Mouse (Mus musculus): Measurements from ENCODE around the gene Ttc28. TPM values are rescaled to one million over a fixed set of nuclear protein-coding genes. Genes with fewer than 3 reads are reported as not detected.
"Not testable (repeated sequence)": the region's sequence is repeated elsewhere in the genome, so short reads cannot be mapped to it uniquely, and the experiment has no call there.

The Ttc28 gene
- polyA plus RNA-seq (2015; fragmentation: Nextera tagmentation; extraction: Ambion mirVana), result 22.8 and 23.2 TPM in 2 replicates

- under 1% methylated on average over 76 of the region's 101 CpGs for WGBS
- no peaks in the 10 kb centered on the region for H3K9me3 ChIP-seq (replicated peaks)
- H3K4me3 ChIP-seq, result peak within 1 kb of the TSS; percentile 83
- no peaks in the 10 kb centered on the region for H3K27me3 ChIP-seq
- 0 out of 2 replicates have a peak, but pooled peaks cover 4% of the 10 kb centered on the region for H3K36me3 ChIP-seq (ENCODE audit: poor library complexity, severe bottlenecking)
- peak within 1 kb of the TSS; percentile 86 for H3K4me2 ChIP-seq
- H3K9ac ChIP-seq, result peak within 1 kb of the TSS; percentile 88
- H3K4me1 ChIP-seq, result peaks cover 27% of the 10 kb centered on the region
- peak within 1 kb of the TSS; percentile 75 for H3K27ac ChIP-seq
- peak; percentile 95 for ATAC-seq
Observed at GRCm38 (mm10) chr5:110879584-110880374, at the start of gene Ttc28. Gene Ttc28 (plus strand): TSS chr5:110879803.

- no peaks in the 10 kb centered on the region for H3K4me1 ChIP-seq
- WGBS, result 90% methylated on average over 5 of the region's 5 CpGs
- no peak overlapping the region for H3K27ac ChIP-seq
- no peaks in the 10 kb centered on the region for H3K36me3 ChIP-seq (ENCODE audit: poor library complexity, severe bottlenecking)
- no peak overlapping the region for H3K4me3 ChIP-seq
- ATAC-seq, result no peak
- no peaks in the 10 kb centered on the region for H3K9me3 ChIP-seq (replicated peaks)
- H3K27me3 ChIP-seq, result no peaks in the 10 kb centered on the region
- H3K9ac ChIP-seq, result no peak overlapping the region
- no peak overlapping the region for H3K4me2 ChIP-seq
Observed at GRCm38 (mm10) chr5:110831036-110831720, 48.4 kb upstream of the Ttc28 start.

- Histone ChIP-seq H3K9ac (no peak overlapping the region), H3K27me3 (no peaks in the 10 kb centered on the region), H3K36me3 (ENCODE audit: poor library complexity, severe bottlenecking) (no peaks in the 10 kb centered on the region), H3K4me2 (no peak overlapping the region), H3K4me1 (peaks cover 16% of the 10 kb centered on the region), H3K9me3 (replicated peaks) (no peaks in the 10 kb centered on the region; the same call in 1 of the 2 replicates), H3K4me3 (no peak overlapping the region), H3K27ac (no peak overlapping the region)
- 28% methylated on average over 3 of the region's 3 CpGs for WGBS
- no peak for ATAC-seq
Observed at GRCm38 (mm10) chr5:110835959-110836358, 43.6 kb upstream of the Ttc28 start.

- not testable (repeated sequence) for H3K4me3 ChIP-seq; H3K9ac ChIP-seq; ATAC-seq; H3K27ac ChIP-seq; H3K4me2 ChIP-seq; H3K27me3 ChIP-seq; H3K9me3 ChIP-seq (replicated peaks)
- Histone ChIP-seq H3K4me1 (peaks cover 21% of the 10 kb centered on the region), H3K36me3 (ENCODE audit: poor library complexity, severe bottlenecking) (peaks cover 11% of the 10 kb centered on the region; the same call in 1 of the 2 replicates)
- WGBS, result 90% methylated on average over 5 of the region's 5 CpGs
Observed at GRCm38 (mm10) chr5:110838016-110838415, 41.6 kb upstream of the Ttc28 start.

- Histone ChIP-seq H3K27me3 (no peaks in the 10 kb centered on the region), H3K4me2 (peak overlapping the region; percentile 83), H3K4me1 (peaks cover 21% of the 10 kb centered on the region), H3K9ac (peak overlapping the region; percentile 78), H3K9me3 (replicated peaks) (no peaks in the 10 kb centered on the region; the same call in 1 of the 2 replicates), H3K4me3 (peak overlapping the region; percentile 62), H3K27ac (peak overlapping the region; percentile 66; the same call in 1 of the 2 replicates), H3K36me3 (ENCODE audit: poor library complexity, severe bottlenecking) (peaks cover 14% of the 10 kb centered on the region; the same call in 1 of the 2 replicates)
- WGBS, result 8% methylated on average over 28 of the region's 28 CpGs
- no peak; the same call in 1 of the 2 replicates for ATAC-seq
Observed at GRCm38 (mm10) chr5:110839038-110839677, 40.4 kb upstream of the Ttc28 start.

- H3K4me3 ChIP-seq, result peak within 1 kb of the TSS; percentile 62
- H3K27me3 ChIP-seq, result no peaks in the 10 kb centered on the region
- peak; percentile 100 for ATAC-seq
- peak within 1 kb of the TSS; percentile 78 for H3K9ac ChIP-seq
- under 1% methylated on average over 41 of the region's 41 CpGs for WGBS
- peaks cover 18% of the 10 kb centered on the region; the same call in 1 of the 2 replicates for H3K36me3 ChIP-seq (ENCODE audit: poor library complexity, severe bottlenecking)
- H3K4me2 ChIP-seq, result peak within 1 kb of the TSS; percentile 83
- H3K9me3 ChIP-seq (replicated peaks), result no peaks in the 10 kb centered on the region; the same call in 1 of the 2 replicates
- peak within 1 kb of the TSS; percentile 74 for H3K27ac ChIP-seq
- peaks cover 21% of the 10 kb centered on the region for H3K4me1 ChIP-seq
Observed at GRCm38 (mm10) chr5:110839678-110840365, 39.8 kb upstream of the Ttc28 start, which contains the start of the genes Hscb and Chek2. Gene Hscb (minus strand): TSS chr5:110839777. Gene Chek2 (plus strand): TSS chr5:110839979.

- WGBS, result 8% methylated on average over 4 of the region's 4 CpGs
Observed at GRCm38 (mm10) chr5:110840465-110840864, 39.1 kb upstream of the Ttc28 start.

GRCm38 (mm10) chr5:110841046-110841862 lies 38.3 kb upstream of the Ttc28 start:
- WGBS, result 93% methylated on average over 14 of the region's 14 CpGs
- H3K36me3 ChIP-seq (ENCODE audit: poor library complexity, severe bottlenecking), result peaks cover 32% of the 10 kb centered on the region
- H3K9ac ChIP-seq, result no peak overlapping the region
- no peaks in the 10 kb centered on the region for H3K27me3 ChIP-seq
- no peak overlapping the region for H3K4me3 ChIP-seq
- peaks cover 21% of the 10 kb centered on the region for H3K4me1 ChIP-seq
- H3K9me3 ChIP-seq (replicated peaks), result no peaks in the 10 kb centered on the region; the same call in 1 of the 2 replicates
- ATAC-seq, result no peak
- H3K4me2 ChIP-seq, result peak overlapping the region; percentile 83
- no peak overlapping the region for H3K27ac ChIP-seq

More at GRCm38 (mm10) chr5:110840465-110840864, 39.1 kb upstream of the Ttc28 start:
- Histone ChIP-seq H3K27ac (peak overlapping the region; percentile 74; the same call in 1 of the 2 replicates), H3K4me3 (peak overlapping the region; percentile 62), H3K27me3 (no peaks in the 10 kb centered on the region), H3K9ac (peak overlapping the region; percentile 65), H3K36me3 (ENCODE audit: poor library complexity, severe bottlenecking) (peaks cover 25% of the 10 kb centered on the region), H3K4me2 (peak overlapping the region; percentile 83), H3K9me3 (replicated peaks) (no peaks in the 10 kb centered on the region; the same call in 1 of the 2 replicates), H3K4me1 (peaks cover 21% of the 10 kb centered on the region)
- no peak for ATAC-seq

- Histone ChIP-seq H3K4me1 (no peaks in the 10 kb centered on the region), H3K9me3 (replicated peaks) (no peaks in the 10 kb centered on the region), H3K36me3 (ENCODE audit: poor library complexity, severe bottlenecking) (peaks cover 50% of the 10 kb centered on the region), H3K4me3 (no peak overlapping the region), H3K4me2 (no peak overlapping the region), H3K27me3 (no peaks in the 10 kb centered on the region), H3K27ac (no peak overlapping the region), H3K9ac (no peak overlapping the region)
- WGBS, result 100% methylated on average over 1 of the region's 1 CpGs
- ATAC-seq, result no peak
Observed at GRCm38 (mm10) chr5:110852990-110853389, 26.6 kb upstream of the Ttc28 start.

GRCm38 (mm10) chr5:110857091-110857490 lies 22.5 kb upstream of the Ttc28 start:
- no peak for ATAC-seq
- peaks cover 41% of the 10 kb centered on the region for H3K36me3 ChIP-seq (ENCODE audit: poor library complexity, severe bottlenecking)
- H3K9me3 ChIP-seq (replicated peaks), result no peaks in the 10 kb centered on the region
- H3K9ac ChIP-seq, result no peak overlapping the region
- H3K4me2 ChIP-seq, result no peak overlapping the region
- 91% methylated on average over 5 of the region's 5 CpGs for WGBS
- H3K4me3 ChIP-seq, result no peak overlapping the region
- no peaks in the 10 kb centered on the region for H3K27me3 ChIP-seq
- no peaks in the 10 kb centered on the region for H3K4me1 ChIP-seq
- H3K27ac ChIP-seq, result no peak overlapping the region

All from forebrain, embryonic 13.5 days (tissue).